Mouse (Mus musculus) forebrain, embryonic 11.5 days (tissue): ENCODE measurements around the gene Myof. TPM values are rescaled to one million over a fixed set of nuclear protein-coding genes. Genes with fewer than 3 reads are reported as not detected.

Experiments used
- ATAC-seq: fragments of 200-750 bp; cut with Nextera tagmentation; replicated peaks from 2 replicates; pipeline ENCODE4 v1.8.0; 2017; ENCODE audit warnings: moderate TSS enrichment; ENCODE audit not compliant: low FRiP score
- DNase-seq: peaks from one replicate; pipeline ENCODE4 v3.0.0-alpha.2; 2017; ENCODE audit warnings: low spot score
- H3K27ac ChIP-seq: fragments of 300-500 bp; sonication (generic); 2 replicates; pipeline ENCODE4 v1.5.1; 2014; ENCODE audit warnings: low read depth, low read length
- H3K27me3 ChIP-seq: fragments of 300-500 bp; sonication (generic); 2 replicates; pipeline ENCODE4 v1.6.1; 2014; ENCODE audit warnings: mild to moderate bottlenecking, low read length, mixed read lengths; ENCODE audit not compliant: control insufficient read depth, insufficient read depth
- H3K36me3 ChIP-seq: fragments of 300-500 bp; sonication (generic); 2 replicates; pipeline ENCODE4 v1.6.1; 2014; ENCODE audit warnings: mild to moderate bottlenecking, low read length, moderate library complexity, mixed read lengths; ENCODE audit not compliant: control insufficient read depth, insufficient read depth
- H3K4me1 ChIP-seq: fragments of 300-500 bp; sonication (generic); replicated peaks from 2 replicates; pipeline ENCODE4 v1.6.1; 2014; ENCODE audit warnings: low read length, mixed read lengths; ENCODE audit not compliant: control insufficient read depth, insufficient read depth
- H3K4me2 ChIP-seq: fragments of 300-500 bp; sonication (generic); 2 replicates; pipeline ENCODE4 v1.6.1; 2014; ENCODE audit warnings: low read depth, mild to moderate bottlenecking, low read length, moderate library complexity, mixed read lengths; ENCODE audit not compliant: severe bottlenecking
- H3K4me3 ChIP-seq: fragments of 300-500 bp; sonication (generic); 2 replicates; pipeline ENCODE4 v1.5.1; 2014; ENCODE audit warnings: low read depth, low read length
- H3K9ac ChIP-seq: fragments of 300-500 bp; sonication (generic); 2 replicates; pipeline ENCODE4 v1.6.1; 2014; ENCODE audit warnings: low read length
- H3K9me3 ChIP-seq: fragments of 300-500 bp; sonication (generic); 2 replicates; pipeline ENCODE4 v1.6.1; 2016; ENCODE audit warnings: low read length, mixed read lengths; ENCODE audit not compliant: control insufficient read depth
- WGBS: fragments of 180-500 bp; shearing (Covaris S2); extraction: QIAGEN DNeasy Blood & Tissue Kit; methylation state at CpG from one replicate; pipeline ENCODE4 v1.1.7; 2014; 5-methylcytosine and 5-hydroxymethylcytosine counted together
- polyA plus RNA-seq: library from polyadenylated mRNA; unstranded; fragments of >200 nt; fragmentation: Nextera tagmentation; extraction: Ambion mirVana; gene quantifications from 2 replicates; pipeline ENCODE4 v1.2.1, GENCODE M21; 2014

Gene Myof
- polyA plus RNA-seq, 1 experiment from 2014 or later, result 4.9 TPM

- no peak overlapping the region for H3K9ac ChIP-seq
- no peaks in the 10 kb centered on the region for H3K27me3 ChIP-seq
- 81% methylated on average over 2 of the region's 2 CpGs for WGBS
- no peak overlapping the region for H3K27ac ChIP-seq
- no peaks in the 10 kb centered on the region for H3K9me3 ChIP-seq
- no peak overlapping the region for H3K4me3 ChIP-seq
- no peak overlapping the region for H3K4me2 ChIP-seq
- DNase-seq, result no peak
- no peaks in the 10 kb centered on the region for H3K4me1 ChIP-seq
- no peak for ATAC-seq
- no peaks in the 10 kb centered on the region for H3K36me3 ChIP-seq
Measured at GRCm38 (mm10) chr19:38033735-38034057, 9.7 kb downstream of the Myof start.

- H3K9me3 ChIP-seq, result no peaks in the 10 kb centered on the region
- 87% methylated on average over 15 of the region's 15 CpGs for WGBS
- no peak overlapping the region for H3K27ac ChIP-seq
- DNase-seq, result no peak
- H3K9ac ChIP-seq, result no peak overlapping the region
- no peak for ATAC-seq
- no peaks in the 10 kb centered on the region for H3K27me3 ChIP-seq
- no peaks in the 10 kb centered on the region for H3K4me1 ChIP-seq
- no peak overlapping the region for H3K4me3 ChIP-seq
- H3K36me3 ChIP-seq, result no peaks in the 10 kb centered on the region
- no peak overlapping the region for H3K4me2 ChIP-seq
Measured at GRCm38 (mm10) chr19:38032993-38033734, 10.2 kb downstream of the Myof start.

- 74% methylated on average over 9 of the region's 9 CpGs for WGBS
- Histone ChIP-seq H3K9ac (no peak overlapping the region), H3K4me2 (no peak overlapping the region), H3K36me3 (no peaks in the 10 kb centered on the region), H3K4me3 (no peak overlapping the region), H3K9me3 (no peaks in the 10 kb centered on the region), H3K4me1 (no peaks in the 10 kb centered on the region), H3K27me3 (no peaks in the 10 kb centered on the region), H3K27ac (no peak overlapping the region)
- DNase-seq, result no peak
- no peak for ATAC-seq
Measured at GRCm38 (mm10) chr19:38031144-38031543, 12.2 kb downstream of the Myof start.

- H3K27me3 ChIP-seq, result no peaks in the 10 kb centered on the region
- 3% methylated on average over 16 of the region's 23 CpGs for WGBS
- no peak overlapping the region for H3K9ac ChIP-seq
- H3K9me3 ChIP-seq, result no peaks in the 10 kb centered on the region
- no peak overlapping the region for H3K4me2 ChIP-seq
- H3K4me1 ChIP-seq, result no peaks in the 10 kb centered on the region
- H3K27ac ChIP-seq, result no peak overlapping the region
- DNase-seq (peak; percentile 55), ATAC-seq (peak; percentile 61; the same call in 1 of the 2 replicates)
- no peak overlapping the region for H3K4me3 ChIP-seq
- no peaks in the 10 kb centered on the region for H3K36me3 ChIP-seq
Measured at GRCm38 (mm10) chr19:38030673-38031137, 12.7 kb downstream of the Myof start.

- Histone ChIP-seq H3K4me2 (no peak overlapping the region), H3K9me3 (no peaks in the 10 kb centered on the region), H3K36me3 (no peaks in the 10 kb centered on the region), H3K27me3 (no peaks in the 10 kb centered on the region), H3K4me3 (no peak overlapping the region), H3K4me1 (no peaks in the 10 kb centered on the region), H3K9ac (no peak overlapping the region), H3K27ac (no peak overlapping the region)
- DNase-seq (no peak), ATAC-seq (no peak)
- WGBS, result 75% methylated on average over 3 of the region's 3 CpGs
Measured at GRCm38 (mm10) chr19:38029871-38030270, 13.5 kb downstream of the Myof start.

- Histone ChIP-seq H3K27ac (no peak overlapping the region), H3K36me3 (no peaks in the 10 kb centered on the region), H3K4me3 (no peak overlapping the region), H3K4me2 (no peak overlapping the region), H3K9ac (no peak overlapping the region), H3K9me3 (no peaks in the 10 kb centered on the region), H3K4me1 (no peaks in the 10 kb centered on the region), H3K27me3 (no peaks in the 10 kb centered on the region)
- DNase-seq (no peak), ATAC-seq (no peak)
- WGBS, result 93% methylated on average over 3 of the region's 3 CpGs
Measured at GRCm38 (mm10) chr19:38029292-38029691, 14.1 kb downstream of the Myof start.

- ATAC-seq, result no peak
- no peak overlapping the region for H3K9ac ChIP-seq
- no peak for DNase-seq
- no peaks in the 10 kb centered on the region for H3K27me3 ChIP-seq
- H3K4me2 ChIP-seq, result no peak overlapping the region
- 73% methylated on average over 10 of the region's 10 CpGs for WGBS
- H3K4me1 ChIP-seq, result no peaks in the 10 kb centered on the region
- no peaks in the 10 kb centered on the region for H3K9me3 ChIP-seq
- no peak overlapping the region for H3K27ac ChIP-seq
- no peak overlapping the region for H3K4me3 ChIP-seq
- no peaks in the 10 kb centered on the region for H3K36me3 ChIP-seq
Measured at GRCm38 (mm10) chr19:38027881-38028521, 15.4 kb downstream of the Myof start.

- no peak overlapping the region for H3K4me3 ChIP-seq
- no peak overlapping the region for H3K4me2 ChIP-seq
- 87% methylated on average over 6 of the region's 6 CpGs for WGBS
- no peaks in the 10 kb centered on the region for H3K9me3 ChIP-seq
- H3K27ac ChIP-seq, result no peak overlapping the region
- no peaks in the 10 kb centered on the region for H3K27me3 ChIP-seq
- H3K36me3 ChIP-seq, result no peaks in the 10 kb centered on the region
- H3K9ac ChIP-seq, result no peak overlapping the region
- DNase-seq (no peak), ATAC-seq (no peak)
- no peaks in the 10 kb centered on the region for H3K4me1 ChIP-seq
Measured at GRCm38 (mm10) chr19:38027389-38027788, 16.0 kb downstream of the Myof start.

GRCm38 (mm10) chr19:38026211-38026624 is 17.2 kb downstream of the Myof start:
- 79% methylated on average over 8 of the region's 8 CpGs for WGBS

More at GRCm38 (mm10) chr19:38026211-38026624, 17.2 kb downstream of the Myof start:
- Histone ChIP-seq H3K4me3 (no peak overlapping the region), H3K4me1 (no peaks in the 10 kb centered on the region), H3K36me3 (no peaks in the 10 kb centered on the region), H3K27ac (no peak overlapping the region), H3K27me3 (no peaks in the 10 kb centered on the region), H3K9me3 (no peaks in the 10 kb centered on the region), H3K4me2 (no peak overlapping the region), H3K9ac (no peak overlapping the region)
- DNase-seq, result no peak
- no peak for ATAC-seq
